14 mouse cellular contexts compared by ENCODE assay signal in genomic region chr14:61960243-61960957, GRCm38 (mm10).
"Had no signal": no experiment of that assay in that cellular context is flagged by ENCODE, and none has a peak within 500 bp of the region (broad histone marks: within the 10 kb centered on the region; RNA-seq: fewer than 3 reads in every experiment).

No protein-coding gene starts in this region.

- H3K4me1 ChIP-seq: intestine, embryonic 15.5 days; limb, embryonic 12.5 days; liver, embryonic 13.5 days had no signal

- H3K9ac ChIP-seq: intestine, embryonic 15.5 days; limb, embryonic 12.5 days; liver, embryonic 13.5 days had no signal

- H3K4me3 ChIP-seq: intestine, embryonic 15.5 days; layer of hippocampus, adult 2 months; limb, embryonic 12.5 days; liver, embryonic 13.5 days had no signal

- ATAC-seq: intestine, embryonic 15.5 days had no signal

- H3K9me3 ChIP-seq: intestine, embryonic 15.5 days; limb, embryonic 12.5 days; liver, embryonic 13.5 days had no signal

- H3K4me2 ChIP-seq: intestine, embryonic 15.5 days; limb, embryonic 12.5 days; liver, embryonic 13.5 days; midbrain, embryonic 11.5 days had no signal

- H3K27ac ChIP-seq: intestine, embryonic 15.5 days; layer of hippocampus, adult 2 months; limb, embryonic 12.5 days; liver, embryonic 13.5 days; stomach, postnatal 0 days had no signal

- H3K27me3 ChIP-seq: intestine, embryonic 15.5 days; limb, embryonic 12.5 days; liver, embryonic 13.5 days had no signal

- DNase-seq: kidney, adult 18-20 months; kidney, adult 9 months; kidney, postnatal 25 days; layer of hippocampus, adult 9-11 months; liver, embryonic 13.5 days; lung, adult 2 months; lung, postnatal 14 days; midbrain, embryonic 14.5 days; thymus, postnatal 36 days had no signal

- H3K36me3 ChIP-seq: intestine, embryonic 15.5 days; limb, embryonic 12.5 days; liver, embryonic 13.5 days had no signal
